Mouse (Mus musculus) fat pad, adult 2 months (tissue): Measurements from ENCODE around the gene Pmf1.
"Not testable (repeated sequence)": the region's sequence is repeated elsewhere in the genome, so short reads cannot be mapped to it uniquely, and the experiment has no call there.

ENCODE experiments used
- DNase-seq: peaks from one replicate; pipeline ENCODE4 v3.0.0-alpha.2; 2011; ENCODE audit warnings: low read depth, low spot score; ENCODE audit errors: extremely low read depth

Gene Pmf1

DNA sequence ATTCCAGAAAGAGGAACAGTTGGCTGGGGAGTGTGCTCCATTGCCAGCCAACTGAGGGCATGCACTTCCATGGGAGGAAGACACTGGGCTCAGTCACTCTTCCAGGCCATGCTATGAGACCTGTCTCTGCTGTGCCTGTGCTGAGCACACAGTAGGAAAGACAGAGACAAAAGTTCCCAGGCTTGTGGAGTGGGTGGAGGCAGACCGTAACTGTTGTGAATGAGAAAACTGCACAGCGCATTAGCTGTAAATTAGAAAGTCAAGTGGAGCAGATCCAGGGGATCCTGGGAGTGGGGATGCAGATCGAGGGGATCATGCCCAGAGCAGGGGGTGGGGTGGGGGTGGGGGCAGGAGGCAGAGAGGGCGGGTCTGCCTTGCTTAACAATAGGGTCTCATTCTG is 29.5 kb upstream of the Pmf1 start:
- DNase-seq = no peak

DNA sequence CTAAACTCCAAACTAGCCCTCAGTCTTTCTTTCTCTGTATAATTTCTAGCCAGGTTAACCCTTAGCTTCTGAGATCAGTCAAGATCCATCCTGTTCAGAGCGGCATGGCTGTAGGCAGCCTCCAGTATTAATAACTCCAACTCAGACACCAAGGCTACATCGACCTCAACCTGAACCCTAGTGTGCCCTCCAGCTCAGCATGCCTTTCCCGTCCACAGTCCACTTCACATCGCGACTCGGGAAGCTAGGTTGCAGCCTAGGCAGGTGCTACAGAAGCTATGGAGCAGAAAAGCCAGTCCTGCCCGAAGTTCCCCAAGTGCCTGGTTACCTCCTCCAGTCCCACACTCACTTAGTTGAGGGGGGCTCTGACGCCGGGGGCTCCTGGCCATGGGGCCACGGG is 27.3 kb upstream of the Pmf1 start:
- no peak for DNase-seq

DNA sequence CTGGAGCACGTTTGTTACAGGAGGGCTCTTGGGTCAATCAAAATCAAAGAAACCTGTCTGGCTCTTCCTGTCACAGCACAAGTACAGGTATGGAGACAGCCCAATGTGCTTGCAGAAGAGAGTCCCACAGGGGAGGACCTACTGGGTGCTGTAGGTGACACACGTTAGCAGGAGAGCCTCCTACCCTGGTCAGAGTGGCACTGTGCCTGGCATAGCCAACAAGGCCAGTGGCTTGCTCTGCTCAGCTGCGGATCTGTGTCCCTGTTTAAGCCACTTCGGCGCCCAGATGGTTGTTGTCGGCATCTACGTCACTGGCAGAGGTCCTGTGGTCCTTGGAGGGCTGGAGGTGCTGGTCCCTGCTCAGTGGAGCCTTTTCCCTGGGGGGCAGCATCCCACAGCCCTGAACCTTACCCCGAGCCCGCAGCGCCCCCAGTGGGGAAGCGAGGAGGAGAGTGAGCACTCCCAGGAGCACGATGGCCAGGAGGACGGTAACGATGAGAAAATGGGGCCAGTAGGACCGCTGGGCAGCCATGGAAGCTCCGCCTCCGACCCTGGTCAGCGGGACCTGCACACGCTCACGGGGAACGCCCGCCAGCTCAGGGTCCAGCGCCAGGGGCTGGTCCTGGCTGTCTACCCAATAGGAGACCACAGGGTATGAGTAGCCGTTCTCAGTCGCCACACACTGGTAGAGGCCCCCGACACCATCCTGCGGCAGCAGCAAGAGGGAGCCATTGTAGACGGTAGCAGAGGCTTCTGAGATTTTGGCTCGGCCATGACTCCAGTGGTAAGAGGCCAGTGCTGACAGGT is 26.5 kb upstream of the Pmf1 start:
- no peak for DNase-seq

DNA sequence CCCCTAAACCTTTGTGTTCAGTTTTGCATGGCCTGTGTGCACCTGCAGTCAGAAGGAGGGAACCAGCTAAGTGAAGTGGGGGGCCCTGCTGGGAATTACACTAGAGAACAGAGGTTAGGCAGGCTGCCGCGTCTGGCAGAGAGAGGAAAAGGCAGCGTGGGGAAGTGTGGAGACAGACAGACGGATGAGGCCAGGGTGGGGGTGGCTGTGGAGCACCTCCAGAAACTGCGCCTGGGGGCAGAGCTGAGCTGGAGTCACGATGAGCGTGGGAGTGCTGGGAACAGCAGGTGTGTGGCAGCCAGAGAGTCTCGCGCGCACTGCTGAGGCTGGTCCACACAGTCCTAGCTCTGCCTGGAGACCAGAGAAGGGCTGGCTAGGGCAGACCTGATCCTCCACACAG is 25.4 kb upstream of the Pmf1 start:
- no peak for DNase-seq

DNA sequence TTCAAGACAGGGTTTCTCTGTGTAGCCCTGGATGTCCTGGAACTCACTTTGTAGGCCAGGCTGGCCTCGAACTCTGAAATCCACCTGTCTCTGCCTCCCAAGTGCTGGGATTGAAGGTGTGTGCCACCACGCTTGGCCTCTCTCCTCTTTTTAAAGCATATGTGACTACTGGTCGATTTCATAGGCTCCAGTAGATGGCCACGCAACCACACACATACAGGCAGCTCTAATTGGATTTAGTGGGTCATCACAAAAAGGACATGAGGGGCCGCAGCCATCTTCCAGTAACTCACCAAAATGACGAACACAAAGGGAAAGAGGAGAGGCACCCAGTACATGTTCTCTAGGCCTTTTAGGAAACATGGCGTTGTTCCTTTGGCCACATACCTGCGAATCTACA is 18.5 kb upstream of the Pmf1 start:
- not testable (repeated sequence) for DNase-seq

DNA sequence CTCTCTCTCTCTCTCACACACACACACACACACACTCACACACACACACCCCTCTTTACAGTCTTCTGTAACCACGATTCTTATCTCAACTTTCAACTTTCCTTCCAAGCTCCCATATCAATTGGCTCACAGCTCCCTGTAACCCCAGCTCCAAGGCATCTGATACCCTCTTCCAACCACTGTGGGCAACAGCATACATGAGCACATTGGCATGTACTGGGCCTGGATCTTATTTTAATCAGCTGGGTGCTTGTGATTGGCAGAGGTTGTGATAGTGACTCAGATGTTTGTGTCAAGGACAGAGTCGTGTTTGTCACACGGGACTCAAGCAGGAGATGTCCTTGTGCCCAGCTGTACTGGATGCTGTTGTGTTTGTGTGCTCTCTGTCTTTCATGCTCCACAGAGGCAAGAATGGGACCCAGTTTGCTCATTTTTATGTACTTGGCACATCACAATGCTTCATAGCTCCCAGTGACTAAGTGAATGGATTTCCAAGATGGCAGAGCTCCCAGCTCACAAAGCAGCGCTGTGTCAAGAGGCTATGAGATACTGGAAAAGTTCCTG is 17.3 kb upstream of the Pmf1 start:
- DNase-seq = no peak

DNA sequence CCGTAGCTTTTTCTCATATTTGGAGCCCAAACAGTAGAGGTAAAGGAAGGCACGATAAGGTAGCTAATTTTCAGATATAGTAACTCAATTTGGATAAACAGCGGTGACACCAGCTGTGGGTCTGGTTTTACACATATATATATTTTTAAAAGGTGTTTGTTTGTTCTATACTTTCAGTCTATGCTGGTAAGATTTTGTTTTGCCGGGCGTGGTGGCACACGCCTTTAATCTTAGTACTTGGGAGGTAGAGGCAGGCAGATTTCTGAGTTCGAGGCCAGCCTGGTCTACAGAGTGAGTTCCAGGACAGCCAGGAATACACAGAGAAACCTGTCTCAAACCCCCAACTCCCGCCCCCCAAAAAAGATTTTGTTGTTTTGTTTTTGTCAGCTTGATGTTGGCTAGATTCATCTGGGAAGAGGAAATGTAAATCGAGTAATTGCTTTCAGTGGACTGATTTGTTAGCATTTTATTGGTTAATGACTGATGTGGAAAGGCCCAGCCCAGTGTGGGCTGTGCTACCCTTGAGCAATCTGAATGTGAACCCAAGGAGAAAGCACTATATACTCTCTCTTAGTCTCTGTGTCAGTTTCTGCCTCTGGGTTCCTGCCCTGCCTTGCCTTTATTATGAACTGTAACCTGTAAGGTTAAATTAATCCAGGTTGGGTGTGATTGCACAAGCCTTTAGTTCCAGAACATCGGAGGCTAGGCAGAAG is 15.7 kb upstream of the Pmf1 start:
- DNase-seq = no peak

DNA sequence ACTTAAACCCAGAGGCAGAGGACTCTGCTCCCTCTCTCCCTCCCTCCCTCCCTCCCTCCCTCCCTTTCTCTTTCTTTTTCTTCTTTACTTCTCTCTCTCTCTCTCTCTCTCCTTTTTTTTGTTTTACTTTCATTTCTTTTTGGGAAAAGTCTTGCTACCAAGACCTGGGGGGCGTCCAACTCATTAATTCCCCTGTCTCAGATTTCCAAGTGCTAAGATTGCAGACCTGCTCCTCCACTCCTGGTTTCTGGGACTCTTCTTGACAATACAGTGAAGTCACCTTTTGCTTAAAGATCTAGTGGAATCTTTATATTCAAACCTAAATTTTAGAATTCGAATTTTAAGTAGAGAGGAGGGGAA is 15.2 kb upstream of the Pmf1 start:
- DNase-seq = no peak

DNA sequence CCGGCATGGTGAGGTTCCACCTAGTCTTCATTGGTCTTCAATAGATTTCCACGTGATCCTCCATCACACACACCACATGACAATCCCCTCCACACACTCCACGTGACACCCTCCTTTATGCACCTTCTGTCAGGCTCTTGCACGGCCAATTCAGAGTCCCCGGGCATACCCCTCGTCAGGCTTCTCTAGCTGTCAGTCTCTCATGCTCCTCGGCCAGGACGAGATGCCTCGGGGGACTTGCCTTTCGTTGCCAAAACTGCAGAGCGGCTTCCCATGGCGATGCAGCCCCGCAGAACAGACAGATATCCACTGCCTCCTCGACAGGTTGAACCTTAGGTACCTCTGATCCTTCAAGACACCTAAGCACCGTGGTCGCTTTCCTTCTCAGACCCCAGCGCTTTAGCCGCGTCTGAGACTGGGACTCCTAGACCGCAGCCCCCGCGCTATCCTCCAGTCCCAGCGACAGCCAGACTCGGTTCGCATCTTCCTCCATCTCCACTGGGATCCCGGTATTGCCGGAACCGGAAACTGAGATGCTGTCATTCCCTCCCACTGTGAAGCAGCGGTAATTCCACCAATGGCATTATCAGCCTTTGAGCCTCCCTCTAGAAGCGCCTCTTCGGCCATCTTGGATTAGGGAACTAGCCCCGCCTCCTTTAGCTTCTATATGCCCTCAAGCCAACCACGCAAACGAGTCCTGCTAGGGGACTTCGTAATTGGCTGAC is 14.6 kb upstream of the Pmf1 start, which contains the start of gene Slc25a44:
Gene Slc25a44 (minus strand): TSS at position 535 of the 725 bp plus-strand sequence.
- DNase-seq = peak; percentile 91

DNA sequence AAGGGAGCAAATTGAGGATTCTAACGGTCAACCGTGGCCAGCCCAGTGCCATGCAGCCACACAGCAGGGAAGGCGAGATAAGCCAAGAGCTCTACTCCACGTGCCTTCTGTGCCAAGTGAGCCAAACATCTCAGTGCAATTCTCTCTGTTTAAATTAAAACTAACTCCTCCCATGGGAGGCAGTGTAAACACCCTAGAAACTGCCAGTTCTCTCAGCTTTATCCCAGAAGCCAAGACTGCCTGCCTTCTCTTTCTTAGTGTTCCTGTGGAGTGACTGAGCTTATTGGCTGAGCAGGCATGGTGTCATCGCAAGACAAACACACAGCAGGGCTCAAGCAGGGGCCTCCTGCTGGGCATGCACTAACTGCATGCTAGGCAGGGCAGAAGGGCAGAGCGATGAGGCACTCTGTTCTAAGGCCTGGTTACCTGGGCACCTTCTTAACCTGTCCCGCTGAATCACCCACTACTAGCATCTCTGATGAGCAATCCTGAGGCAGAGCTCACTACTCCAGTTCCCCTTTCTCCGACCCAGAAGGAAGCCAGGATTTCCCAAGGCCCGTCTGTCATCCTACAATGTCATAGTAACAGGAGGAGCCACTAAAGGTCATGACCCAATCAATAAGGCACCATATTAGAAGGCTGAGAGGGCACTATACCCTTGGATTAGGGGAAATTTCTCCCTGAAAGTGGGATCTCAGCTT is 12.0 kb upstream of the Pmf1 start:
- DNase-seq = no peak

DNA sequence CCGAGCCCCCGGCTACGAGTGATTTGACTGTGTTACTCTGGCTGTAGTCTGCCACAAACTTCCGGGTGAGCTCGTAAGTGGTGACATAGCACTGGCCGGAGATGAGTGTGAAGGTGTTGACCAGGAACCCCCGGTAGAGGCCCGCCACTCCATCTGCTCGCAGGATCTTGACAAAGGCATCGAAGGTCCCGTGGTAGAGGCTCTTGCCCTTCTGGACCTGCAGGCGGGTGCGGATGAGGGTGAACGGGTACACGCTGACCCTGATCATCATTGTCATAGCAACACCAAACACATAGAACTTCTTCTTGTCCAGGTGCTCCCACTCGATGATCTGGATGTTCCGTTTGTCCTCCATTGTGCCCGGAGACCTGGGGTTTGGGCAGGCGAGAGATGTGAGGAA is 10.6 kb upstream of the Pmf1 start:
- no peak for DNase-seq

DNA sequence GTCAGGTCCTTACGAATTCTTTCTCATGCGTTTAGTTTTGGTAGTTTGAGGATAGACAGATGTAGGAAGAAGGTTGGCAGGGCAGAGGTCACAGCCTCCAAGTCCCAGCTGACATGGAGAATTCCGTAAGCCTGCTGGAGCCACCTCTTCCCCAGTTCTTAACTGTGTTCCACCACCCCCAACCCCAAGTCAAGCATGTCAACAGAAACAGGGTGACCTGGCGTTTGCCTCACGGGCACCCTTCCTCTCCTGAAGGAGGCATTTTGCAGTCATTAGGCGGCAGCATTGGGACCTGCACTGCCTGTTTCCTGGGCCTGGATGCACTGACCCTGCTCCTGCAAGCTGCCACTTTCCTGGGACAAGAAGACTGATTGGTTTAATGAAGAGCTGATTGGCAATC is 7.9 kb upstream of the Pmf1 start:
- no peak for DNase-seq

DNA sequence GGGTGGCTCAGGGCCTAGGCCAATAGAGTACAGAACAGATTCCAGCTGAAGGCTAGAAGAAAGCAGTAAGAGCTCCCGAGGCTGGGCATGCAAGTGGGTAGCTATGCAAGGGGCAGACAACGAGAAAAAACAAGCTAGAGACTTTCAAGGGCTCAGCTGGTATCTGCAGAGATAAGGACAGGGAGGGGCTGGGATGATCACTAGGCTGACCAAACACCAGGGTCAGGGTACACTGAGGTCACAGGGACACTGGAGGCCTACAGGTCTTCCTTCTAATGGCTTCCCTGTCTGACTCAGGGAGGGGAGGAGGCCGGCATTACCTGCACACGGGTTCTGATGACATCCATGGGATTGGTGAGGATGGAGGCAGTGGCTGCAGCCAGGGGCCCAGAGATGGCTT is 5.5 kb upstream of the Pmf1 start:
- no peak for DNase-seq

DNA sequence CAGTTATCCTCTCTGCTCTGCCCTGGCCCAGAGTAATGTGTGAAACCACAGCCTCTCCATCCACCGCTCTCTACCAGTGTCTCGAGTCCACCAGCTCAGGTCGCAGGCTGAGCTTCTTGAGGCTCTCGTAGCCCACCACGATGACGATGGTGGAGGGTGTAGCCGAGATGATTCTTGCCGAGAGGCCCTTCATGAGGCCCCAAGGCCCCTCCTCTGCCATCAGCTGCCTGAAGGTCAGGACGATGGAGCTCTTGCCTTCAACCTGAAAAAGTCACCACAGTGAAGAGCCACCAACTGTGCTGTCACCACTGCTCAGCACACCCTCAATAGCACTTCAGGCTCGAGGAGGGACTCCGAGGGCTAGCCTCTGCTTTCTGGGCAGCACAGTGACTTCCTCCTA is 2.5 kb upstream of the Pmf1 start:
- no peak for DNase-seq

DNA sequence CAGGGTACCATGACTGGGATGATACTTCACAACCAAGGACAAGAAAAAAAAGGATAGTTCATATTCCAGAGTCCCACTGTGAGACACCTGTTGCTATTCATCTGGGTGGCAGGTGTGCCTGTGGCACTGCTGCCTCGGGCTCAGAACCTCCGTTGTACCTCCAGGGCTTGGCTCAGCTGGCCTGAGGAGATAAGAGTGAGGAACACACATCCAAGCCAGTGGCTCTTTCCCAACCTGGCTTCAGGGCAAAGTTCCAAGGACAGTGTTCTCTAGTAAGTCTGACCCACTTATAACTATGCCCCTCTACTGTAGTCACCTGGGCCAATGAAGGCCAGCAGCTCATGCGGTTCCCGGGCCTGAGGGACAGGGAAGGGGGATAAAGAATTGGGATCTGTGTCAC is 1.6 kb upstream of the Pmf1 start:
- no peak for DNase-seq

DNA sequence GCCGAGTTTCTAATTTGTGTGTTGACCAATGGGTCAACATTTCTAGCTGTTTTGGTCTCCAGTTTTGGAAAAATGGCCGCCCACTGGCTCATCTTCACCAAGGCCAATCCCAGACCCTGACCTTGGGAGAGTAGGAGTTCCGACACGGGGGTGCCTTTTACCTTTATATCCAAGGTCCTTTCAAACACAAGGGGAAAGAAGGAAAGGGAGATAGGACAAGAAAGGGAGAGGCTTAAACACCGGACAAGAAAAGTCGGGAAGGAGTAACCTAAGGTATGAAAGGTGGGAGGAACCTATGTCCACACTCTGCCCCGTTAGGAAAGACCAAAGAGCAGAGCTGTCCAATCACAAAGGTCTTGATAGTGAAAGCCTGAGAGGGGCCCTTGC is 507 bp upstream of the Pmf1 start:
- DNase-seq = no peak

DNA sequence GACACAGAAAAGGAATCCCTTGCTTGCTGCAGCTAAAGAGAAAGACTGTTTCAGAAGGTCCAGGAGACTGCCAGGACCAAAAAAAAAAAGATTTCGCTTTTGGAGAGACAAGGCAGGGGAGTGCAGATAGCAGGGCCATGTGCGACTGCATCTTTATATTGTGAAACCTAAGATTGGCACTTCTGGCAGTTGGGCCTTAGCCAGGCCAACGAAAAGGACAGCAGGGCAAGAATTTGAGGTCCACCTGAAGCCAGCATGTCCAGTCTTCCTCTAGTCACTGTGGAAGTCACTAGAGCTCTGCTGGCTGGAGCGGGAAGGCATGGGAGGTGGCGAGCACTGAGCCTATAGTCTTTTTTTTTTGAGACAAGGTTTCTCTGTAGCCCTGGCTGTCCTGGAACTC is 1.2 kb downstream of the Pmf1 start:
- DNase-seq = no peak

DNA sequence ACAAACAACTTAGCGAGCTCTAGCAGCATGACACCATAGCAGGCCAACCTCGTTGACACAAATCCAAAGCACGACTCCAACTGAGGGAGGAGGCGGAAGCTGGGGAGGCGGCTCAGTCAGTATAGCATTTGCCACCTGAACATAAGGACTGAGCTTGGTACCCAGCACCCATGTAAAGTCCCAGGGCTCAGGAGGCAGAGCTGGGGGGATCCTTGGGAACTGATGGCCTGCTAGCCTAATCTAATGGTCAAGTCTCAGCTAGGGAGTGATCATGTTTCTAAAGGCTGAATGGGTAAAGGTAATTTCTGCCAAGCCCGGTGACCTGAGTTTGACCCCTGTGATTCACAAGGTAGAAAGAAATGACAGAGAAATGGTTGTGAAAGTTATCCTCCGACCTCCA is 2.6 kb downstream of the Pmf1 start:
- no peak for DNase-seq

DNA sequence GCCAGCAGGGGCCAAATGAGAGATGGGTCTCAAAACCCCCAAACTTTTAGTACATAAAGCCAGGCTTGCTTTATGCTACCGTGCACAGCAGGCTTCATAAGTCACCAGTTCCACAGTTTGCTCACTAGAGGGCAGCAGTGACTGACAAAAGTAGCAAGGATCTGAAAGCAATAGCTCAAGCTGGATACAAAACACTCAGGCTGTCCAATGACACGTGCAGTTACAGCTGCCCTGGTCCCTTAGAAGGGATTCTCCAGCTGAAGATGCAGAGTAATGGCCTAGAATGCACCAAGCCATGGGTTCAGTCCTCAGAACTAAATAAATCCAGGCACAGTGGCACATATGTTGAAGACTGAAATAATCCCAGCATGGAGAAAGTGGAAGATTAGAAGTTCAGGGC is 3.0 kb downstream of the Pmf1 start:
- DNase-seq = peak; percentile 28

DNA sequence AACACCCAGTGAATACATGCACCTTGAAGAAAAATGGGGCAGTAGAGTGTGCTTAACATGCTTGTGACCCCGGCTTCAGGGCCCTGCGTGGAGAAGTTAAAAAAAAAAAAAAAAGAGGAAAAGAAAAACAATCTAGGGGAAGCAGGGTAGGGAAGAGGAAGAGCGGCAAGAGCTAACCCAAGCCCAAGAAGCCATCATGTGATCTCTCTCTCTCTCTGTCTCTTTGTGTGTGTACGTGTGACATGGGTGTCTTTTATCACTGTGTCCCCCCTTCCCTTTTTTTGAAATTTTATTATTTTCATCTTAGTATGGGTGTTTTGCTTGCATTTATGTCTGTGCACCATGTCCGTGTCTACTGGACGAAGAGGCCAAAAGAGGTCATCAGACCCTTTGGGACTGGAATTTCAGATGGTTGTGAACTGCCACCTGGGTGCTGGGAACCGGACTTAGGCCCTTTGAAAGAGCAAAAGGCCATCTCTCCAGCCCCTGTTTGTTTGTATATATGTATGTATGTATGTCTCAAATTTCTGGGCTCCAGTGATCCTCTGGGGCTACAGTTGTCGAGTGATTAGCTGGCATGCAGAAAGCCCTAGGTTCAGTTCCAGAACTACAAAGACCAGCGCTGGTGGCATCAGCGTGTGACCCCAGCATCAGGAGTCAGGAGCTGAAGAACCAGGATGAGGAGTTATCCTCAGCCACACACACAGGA is 6.5 kb downstream of the Pmf1 start:
- no peak for DNase-seq

DNA sequence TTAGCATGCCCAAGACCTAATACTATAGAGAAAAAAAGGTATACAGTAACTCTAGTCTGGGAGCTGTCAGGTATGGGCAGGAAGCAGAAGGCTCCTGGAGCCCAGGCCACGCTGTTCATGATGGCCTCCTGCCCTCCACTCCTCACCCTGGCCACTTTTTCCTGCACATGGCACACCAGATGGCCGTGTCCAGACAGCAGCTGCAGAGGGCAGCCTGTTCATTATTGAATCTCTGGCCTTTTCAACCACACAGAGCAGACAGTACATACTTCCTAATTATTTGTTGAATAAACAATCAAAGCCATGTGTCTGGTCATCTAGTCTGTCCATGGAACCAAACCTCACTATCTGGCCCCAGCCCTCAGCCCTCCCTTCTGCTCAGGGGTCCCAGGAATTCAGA is 11.5 kb downstream of the Pmf1 start:
- no peak for DNase-seq
